ENCODE assay signal across 8 mouse cellular contexts in the genomic region with DNA sequence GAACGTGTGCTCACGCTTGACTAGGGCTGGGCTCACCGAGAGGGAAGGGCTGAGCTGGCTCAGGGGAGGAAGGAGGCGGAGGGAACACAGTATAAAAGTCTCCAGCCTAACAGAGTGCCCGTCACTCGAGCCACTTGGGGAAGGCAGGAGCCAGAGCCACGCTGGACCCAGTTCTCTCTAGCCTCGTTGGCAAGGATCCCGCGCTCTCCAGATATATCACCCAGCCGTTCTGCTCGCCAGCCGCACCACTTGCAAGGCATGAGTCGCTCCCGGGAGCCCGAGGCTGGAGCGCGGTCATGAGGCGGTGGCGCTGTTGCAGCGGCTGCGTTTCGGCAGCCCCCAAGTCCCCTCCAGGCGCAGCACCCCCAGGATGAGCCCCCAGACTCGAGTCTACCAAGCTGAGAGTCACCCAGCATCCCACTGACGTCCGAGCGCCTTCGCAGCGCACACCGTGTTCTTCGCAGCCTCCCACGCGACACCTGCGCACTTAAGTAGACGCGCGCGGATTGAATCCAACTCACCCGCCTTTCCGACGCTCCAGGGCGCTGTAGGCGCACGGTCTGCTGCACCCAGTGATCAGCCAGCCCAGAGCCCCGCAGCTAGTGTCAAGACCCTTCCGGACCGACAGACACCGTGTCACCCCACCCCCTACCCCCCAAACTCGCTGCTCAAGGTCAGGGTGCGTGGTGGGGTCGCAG. TPM values are rescaled to one million over a fixed set of nuclear protein-coding genes. Genes with fewer than 3 reads are reported as not detected.
A peak's percentile ranks its signal among the peaks of the same experiment; 100 is the strongest.
DNase-seq lines count a peak whose midpoint lies in the region; ATAC-seq lines count a peak whose summit lies in the region.

No protein-coding gene starts in this region.

- peaks cover 64% of the 10 kb centered on the region for H3K27me3 ChIP-seq in embryonic facial prominence, embryonic 10.5 days (replicated peaks; ENCODE audit: low read depth, poor library complexity, severe bottlenecking)
- H3K27me3 ChIP-seq in intestine, embryonic 15.5 days (replicated peaks), result peaks cover 13% of the 10 kb centered on the region

- H3K27ac ChIP-seq in embryonic facial prominence, embryonic 10.5 days (replicated peaks), result peak overlapping the region; percentile 93
- H3K27ac ChIP-seq in intestine, embryonic 15.5 days, result 0 out of 2 replicates have a peak overlapping the region, but pooled peaks have one; percentile 75

- H3K36me3 ChIP-seq in embryonic facial prominence, embryonic 10.5 days (replicated peaks), result no peaks in the 10 kb centered on the region
- H3K36me3 ChIP-seq in intestine, embryonic 15.5 days, result no peaks in the 10 kb centered on the region

- ATAC-seq in intestine, embryonic 15.5 days, result peak; percentile 70

- no peaks in the 10 kb centered on the region for H3K9me3 ChIP-seq in embryonic facial prominence, embryonic 10.5 days
- no peaks in the 10 kb centered on the region for H3K9me3 ChIP-seq in intestine, embryonic 15.5 days

- H3K4me2 ChIP-seq in intestine, embryonic 15.5 days (replicated peaks), result peak overlapping the region; percentile 99

- peak overlapping the region; percentile 76 for H3K4me3 ChIP-seq in embryonic facial prominence, embryonic 10.5 days
- peak overlapping the region; percentile 95 for H3K4me3 ChIP-seq in intestine, embryonic 15.5 days (replicated peaks)

- H3K9ac ChIP-seq in intestine, embryonic 15.5 days, result peak overlapping the region; percentile 73

- peak; percentile 89 to 90 for DNase-seq in adrenal gland, postnatal 36 days
- peak; percentile 74 for DNase-seq in embryonic facial prominence, embryonic 10.5 days (ENCODE audit: low spot score)
- DNase-seq in gastrocnemius, postnatal 4 days (ENCODE audit: low spot score in 2 of 2), result peak; percentile 32 to 53
- DNase-seq in left cerebral cortex, adult 9 months (ENCODE audit: low spot score in 2 of 2), result peak; percentile 49 to 80
- peak; percentile 79 to 88 for DNase-seq in lung, postnatal 4 days
- DNase-seq in right cerebral cortex, postnatal 25 days, result peak; percentile 81
- DNase-seq in spleen, postnatal 14 days (ENCODE audit: low spot score in 2 of 2), result no peak

- under 1% methylated on average over 52 of the region's 52 CpGs for WGBS in embryonic facial prominence, embryonic 10.5 days
- under 1% methylated on average over 52 of the region's 52 CpGs for whole genome bisulfite sequencing in intestine, embryonic 15.5 days

- peaks cover 29% of the 10 kb centered on the region for H3K4me1 ChIP-seq in embryonic facial prominence, embryonic 10.5 days
- peaks cover 8% of the 10 kb centered on the region; the same call in 1 of the 2 replicates for H3K4me1 ChIP-seq in intestine, embryonic 15.5 days (replicated peaks)

RNA-seq across cellular contexts. Expression of a gene that starts 0.8 kb away (rescaled TPM):
- total RNA-seq in adrenal gland, postnatal 36 days (2021), result 10 to 100 TPM; 28.8 to 32.8 TPM
- polyA plus RNA-seq in embryonic facial prominence, embryonic 10.5 days (2016; fragmentation: Nextera tagmentation; extraction: Ambion mirVana), result 0.79 and 0.98 TPM in 2 replicates
- 1 to 10 TPM in 1 of 2 experiments, under 1 TPM in 1; 0.93 to 2.0 TPM for total RNA-seq in gastrocnemius, postnatal 4 days (2021)
- 0.54 TPM in 2 replicates for polyA plus RNA-seq in intestine, embryonic 15.5 days (2015; fragmentation: Nextera tagmentation; extraction: Ambion mirVana)

Comparison
In these comparisons a context has a peak if more than half of its experiments do, and no peak if none do; other contexts are left out.
1. DNase-seq: peak in adrenal gland, postnatal 36 days (2 of 2), embryonic facial prominence, embryonic 10.5 days (single experiment), gastrocnemius, postnatal 4 days (2 of 2), left cerebral cortex, adult 9 months (2 of 2), lung, postnatal 4 days (2 of 2) and right cerebral cortex, postnatal 25 days (single experiment); none in spleen, postnatal 14 days (0 of 2).
2. RNA of a gene that starts 0.8 kb away (total RNA-seq): 28.8 to 32.8 TPM in adrenal gland, postnatal 36 days; 0.93 to 2.0 TPM in gastrocnemius, postnatal 4 days; every median in the first group is over 10 times any median in the second.